ENCODE assay signal across 27 mouse cellular contexts in the genomic region with DNA sequence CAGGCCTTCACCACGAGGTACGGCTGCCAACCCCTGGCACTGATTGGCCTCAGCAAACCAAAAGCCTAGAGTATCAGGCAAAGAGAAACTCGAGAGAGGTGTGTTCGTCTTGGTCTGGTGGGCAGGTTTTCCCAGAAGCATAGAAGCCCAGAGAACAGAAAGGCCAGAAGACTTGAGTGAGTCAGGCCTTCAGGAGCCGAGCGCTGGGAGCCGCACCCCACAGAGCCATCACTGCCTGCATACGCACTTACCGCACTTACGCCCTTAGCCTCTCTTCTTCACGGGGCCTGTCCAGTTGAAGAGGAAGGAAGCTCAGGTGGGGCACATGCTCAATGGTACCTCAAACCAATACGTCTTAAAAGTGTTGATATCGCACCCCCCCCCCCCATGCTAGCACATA. TPM values are rescaled to one million over a fixed set of nuclear protein-coding genes. Genes with fewer than 3 reads are reported as not detected.
DNase-seq lines count a peak whose midpoint lies in the region; ATAC-seq and TF ChIP-seq lines count a peak whose summit lies in the region.
"Had no signal": no experiment of that assay in that cellular context is flagged by ENCODE, and none has a peak within 500 bp of the region (broad histone marks: within the 10 kb centered on the region; RNA-seq: fewer than 3 reads in every experiment).

No protein-coding gene starts in this region.

- DNase-seq in lung, postnatal 25 days (ENCODE audit: low spot score), result no peak
- DNase-seq in stomach, postnatal 0 days (ENCODE audit: low spot score), result peak; percentile 52
- DNase-seq in adrenal gland, adult 8-10 months, result no peak
- no peak for DNase-seq in testis, postnatal 14 days (ENCODE audit: low spot score)
- DNase-seq: adrenal gland, postnatal 10 days; cerebellum, adult 11-12 months; cerebellum, postnatal 10 days; heart, postnatal 10 days; kidney, adult 11 months; kidney, postnatal 36 days; layer of hippocampus, postnatal 36 days; left cerebral cortex, postnatal 4 days; liver, postnatal 0 days; lung, postnatal 4 days; right cerebral cortex, postnatal 4 days had no signal

- ATAC-seq in lung, embryonic 15.5 days (ENCODE audit: borderline replicate concordance, extremely low read depth, low FRiP score, low TSS enrichment), result no peak
- ATAC-seq in forebrain, embryonic 13.5 days, result no peak
- peak; percentile 50 for ATAC-seq in stomach, postnatal 0 days (ENCODE audit: low FRiP score, low TSS enrichment)
- ATAC-seq: activated CD4-positive, CD25-positive, alpha-beta regulatory T cell, adult 4 months; inflammation-experienced regulatory T-cells, adult 6 months; liver, embryonic 12.5 days; liver, postnatal 0 days had no signal

- no peak overlapping the region for H3K4me3 ChIP-seq in lung, embryonic 15.5 days
- H3K4me3 ChIP-seq in cortical plate, adult 2 months (ENCODE audit: insufficient read depth, low read length), result no peak overlapping the region
- H3K4me3 ChIP-seq in forebrain, embryonic 13.5 days, result no peak overlapping the region
- H3K4me3 ChIP-seq in stomach, postnatal 0 days (ENCODE audit: low read depth, low read length), result no peak overlapping the region
- H3K4me3 ChIP-seq: heart, embryonic 13.5 days; liver, embryonic 12.5 days; megakaryocyte, embryonic 14.5 days; midbrain, embryonic 12.5 days; myocyte; neural tube, embryonic 12.5 days had no signal

- 83% methylated on average over 13 of the region's 13 CpGs for whole genome bisulfite sequencing in lung, embryonic 15.5 days
- 77% methylated on average over 13 of the region's 13 CpGs for WGBS in forebrain, embryonic 13.5 days
- 76% methylated on average over 13 of the region's 13 CpGs for WGBS in stomach, postnatal 0 days

- no peak for TF ChIP-seq POLR2A in cortical plate, adult 2 months (IDR thresholded peaks at IDR 0.05; ENCODE audit: extremely low read depth, insufficient read depth, low read length)

- TF ChIP-seq EP300 in stomach, postnatal 0 days (optimal IDR thresholded peaks at IDR 0.05), result no peak

- no peaks in the 10 kb centered on the region for H3K27me3 ChIP-seq in lung, embryonic 15.5 days
- H3K27me3 ChIP-seq in forebrain, embryonic 13.5 days, result no peaks in the 10 kb centered on the region
- H3K27me3 ChIP-seq in stomach, postnatal 0 days (ENCODE audit: control insufficient read depth, insufficient read depth, low read length), result no peaks in the 10 kb centered on the region
- H3K27me3 ChIP-seq: liver, embryonic 12.5 days had no signal

- TF ChIP-seq CTCF in cortical plate, adult 2 months (IDR thresholded peaks at IDR 0.05; ENCODE audit: extremely low read depth, insufficient read depth, low read length), result no peak
- TF ChIP-seq CTCF in stomach, postnatal 0 days (IDR thresholded peaks at IDR 0.05; ENCODE audit: low read depth), result no peak

- no peak overlapping the region for H3K9ac ChIP-seq in lung, embryonic 15.5 days
- H3K9ac ChIP-seq in forebrain, embryonic 13.5 days, result no peak overlapping the region
- H3K9ac ChIP-seq in stomach, postnatal 0 days (ENCODE audit: low read length), result no peak overlapping the region
- H3K9ac ChIP-seq: heart, embryonic 13.5 days; hindbrain, embryonic 14.5 days; liver, embryonic 12.5 days; liver, postnatal 0 days; midbrain, embryonic 12.5 days; neural tube, embryonic 12.5 days had no signal

- H3K4me2 ChIP-seq in lung, embryonic 15.5 days, result no peak overlapping the region
- H3K4me2 ChIP-seq in forebrain, embryonic 13.5 days, result no peak overlapping the region
- no peak overlapping the region for H3K4me2 ChIP-seq in stomach, postnatal 0 days (replicated peaks; ENCODE audit: low read depth)
- H3K4me2 ChIP-seq: heart, embryonic 13.5 days; hindbrain, embryonic 14.5 days; liver, embryonic 12.5 days; midbrain, embryonic 12.5 days; neural tube, embryonic 12.5 days had no signal

- H3K27ac ChIP-seq in lung, embryonic 15.5 days, result peak overlapping the region; percentile 93; the same call in 1 of the 2 replicates
- H3K27ac ChIP-seq in cortical plate, adult 2 months (ENCODE audit: insufficient read depth, low read length), result 0 out of 2 replicates have a peak overlapping the region, but pooled peaks have one; percentile 2
- peak overlapping the region; percentile 92 for H3K27ac ChIP-seq in forebrain, embryonic 13.5 days
- H3K27ac ChIP-seq in stomach, postnatal 0 days (replicated peaks), result peak overlapping the region; percentile 35
- H3K27ac ChIP-seq: heart, embryonic 13.5 days; hindbrain, embryonic 14.5 days; liver, embryonic 12.5 days; neural tube, embryonic 12.5 days had no signal

- H3K4me1 ChIP-seq in lung, embryonic 15.5 days, result peaks cover 57% of the 10 kb centered on the region
- no peaks in the 10 kb centered on the region for H3K4me1 ChIP-seq in cortical plate, adult 2 months (ENCODE audit: control insufficient read depth, insufficient read depth, low read length)
- peaks cover 98% of the 10 kb centered on the region for H3K4me1 ChIP-seq in forebrain, embryonic 13.5 days
- H3K4me1 ChIP-seq in stomach, postnatal 0 days (replicated peaks; ENCODE audit: control insufficient read depth, insufficient read depth), result no peaks in the 10 kb centered on the region
- H3K4me1 ChIP-seq: megakaryocyte, embryonic 14.5 days had no signal

- no peaks in the 10 kb centered on the region for H3K36me3 ChIP-seq in lung, embryonic 15.5 days
- no peaks in the 10 kb centered on the region for H3K36me3 ChIP-seq in forebrain, embryonic 13.5 days (ENCODE audit: poor library complexity, severe bottlenecking)
- H3K36me3 ChIP-seq in stomach, postnatal 0 days (ENCODE audit: control insufficient read depth, insufficient read depth, low read length), result no peaks in the 10 kb centered on the region
- H3K36me3 ChIP-seq: heart, embryonic 13.5 days; liver, embryonic 12.5 days; midbrain, embryonic 12.5 days; neural tube, embryonic 12.5 days had no signal

- no peaks in the 10 kb centered on the region for H3K9me3 ChIP-seq in lung, embryonic 15.5 days
- no peaks in the 10 kb centered on the region for H3K9me3 ChIP-seq in forebrain, embryonic 13.5 days (replicated peaks)
- no peaks in the 10 kb centered on the region for H3K9me3 ChIP-seq in stomach, postnatal 0 days (ENCODE audit: control insufficient read depth, low read length)
- H3K9me3 ChIP-seq: heart, embryonic 13.5 days; liver, embryonic 12.5 days; megakaryocyte, embryonic 14.5 days; midbrain, embryonic 12.5 days; neural tube, embryonic 12.5 days had no signal

RNA-seq across cellular contexts. Expression of gene Prdm16, which starts 53.0 kb away (rescaled TPM):
- 20.3 and 22.4 TPM in 2 replicates for polyA plus RNA-seq in lung, embryonic 15.5 days (2015; fragmentation: Nextera tagmentation; extraction: Ambion mirVana)
- polyA plus RNA-seq in cortical plate, adult 2 months (2012; rRNA removed), result 5.4 and 5.8 TPM in 2 replicates
- polyA plus RNA-seq in forebrain, embryonic 13.5 days (2015; fragmentation: Nextera tagmentation; extraction: Ambion mirVana), result 37.6 and 41.3 TPM in 2 replicates
- 15.6 and 18.5 TPM in 2 replicates for polyA plus RNA-seq in stomach, postnatal 0 days (2015; fragmentation: Nextera tagmentation; extraction: Ambion mirVana)
- 1 to 10 TPM; 2.9 to 5.5 (median 3.8) TPM for total RNA-seq in adrenal gland, adult 8-10 months (2022)
- polyA plus RNA-seq: myocyte had no signal

Comparison
In these comparisons a context has a peak if more than half of its experiments do, and no peak if none do; other contexts are left out.
1. H3K27ac ChIP-seq: peak in every context shown above with its lines; median percentile 93 in lung, embryonic 15.5 days; 92 in forebrain, embryonic 13.5 days; 35 in stomach, postnatal 0 days; 2 in cortical plate, adult 2 months.